Mouse (Mus musculus) spleen, adult 2 months (tissue): Measurements from ENCODE around the gene Ppp1r16b. TPM values are rescaled to one million over a fixed set of nuclear protein-coding genes. Genes with fewer than 3 reads are reported as not detected.

ENCODE experiments used
- DNase-seq, 2 experiments: peaks; one replicate each; pipeline versions ENCODE4 v3.0.0 to v3.0.0-alpha.2; 2012 to 2021; ENCODE audit warnings: low spot score in 2 of 2, low read depth in 1 of 2
- H3K27ac ChIP-seq: fragments of 200-500 bp; 2 replicates; pipeline ENCODE4 v1.5.1; 2012; ENCODE audit warnings: low read length, inconsistent platforms; ENCODE audit not compliant: insufficient read depth
- H3K27me3 ChIP-seq: fragments of 200-500 bp; 2 replicates; pipeline ENCODE4 v1.6.1; 2012; ENCODE audit warnings: mild to moderate bottlenecking, moderate library complexity, low read length, inconsistent platforms; ENCODE audit not compliant: control insufficient read depth, insufficient read depth
- H3K36me3 ChIP-seq: fragments of 200-500 bp; 2 replicates; pipeline ENCODE4 v1.6.1; 2012; ENCODE audit warnings: mild to moderate bottlenecking, low read length, inconsistent platforms; ENCODE audit not compliant: control insufficient read depth, insufficient read depth
- H3K4me1 ChIP-seq: fragments of 200-500 bp; 2 replicates; pipeline ENCODE4 v1.6.1; 2011; ENCODE audit warnings: inconsistent platforms; ENCODE audit not compliant: control insufficient read depth, insufficient read depth, insufficient read length
- H3K4me3 ChIP-seq: fragments of 200-500 bp; 2 replicates; pipeline ENCODE4 v1.5.1; 2011; ENCODE audit warnings: mild to moderate bottlenecking, inconsistent platforms; ENCODE audit not compliant: insufficient read depth, insufficient read length; ENCODE audit errors: extremely low read depth
- CTCF ChIP-seq: fragments of 200-500 bp; IDR thresholded peaks from 2 replicates; pipeline ENCODE4 v1.5.1; 2011; ENCODE audit warnings: mild to moderate bottlenecking, inconsistent platforms; ENCODE audit not compliant: insufficient read depth, insufficient read length, insufficient replicate concordance; ENCODE audit errors: extremely low read depth
- POLR2A ChIP-seq: fragments of 200-500 bp; IDR thresholded peaks from 2 replicates; pipeline ENCODE4 v1.6.1; 2011; ENCODE audit warnings: low read depth, low read length, inconsistent platforms
- WGBS: fragments of 180-500 bp; shearing (Covaris S2); methylation state at CpG from one replicate; pipeline ENCODE4 v1.1.7; 2018; 5-methylcytosine and 5-hydroxymethylcytosine counted together
- polyA plus RNA-seq: library from polyadenylated mRNA; depleted of rRNA; stranded (reverse); fragments of >200 nt; gene quantifications from 2 replicates; pipeline ENCODE4 v1.2.3, GENCODE M21; 2012; rRNA removed

Gene Ppp1r16b
- 17.6 and 18.6 TPM in 2 replicates for polyA plus RNA-seq

- Histone ChIP-seq H3K4me3 (no peak within 1 kb of the TSS), H3K27ac (peak within 1 kb of the TSS; percentile 58), H3K36me3 (no peaks in the 10 kb centered on the region), H3K27me3 (no peaks in the 10 kb centered on the region), H3K4me1 (peaks cover 13% of the 10 kb centered on the region; the same call in 1 of the 2 replicates)
- WGBS = 60% methylated on average over 4 of the region's 4 CpGs
- TF ChIP-seq POLR2A (no peak), CTCF (no peak)
- DNase-seq = no peak
Measured at GRCm38 (mm10) chr2:158665098-158665497, at the start of gene Ppp1r16b. Ppp1r16b (plus strand) TSS chr2:158665398.

GRCm38 (mm10) chr2:158615702-158616101 is 49.5 kb upstream of the Ppp1r16b start:
- Histone ChIP-seq H3K4me3 (no peak overlapping the region), H3K36me3 (no peaks in the 10 kb centered on the region), H3K27me3 (peaks cover 39% of the 10 kb centered on the region), H3K27ac (no peak overlapping the region), H3K4me1 (peaks cover 6% of the 10 kb centered on the region)
- WGBS = 9% methylated on average over 13 of the region's 13 CpGs
- DNase-seq = no peak
- TF ChIP-seq POLR2A (no peak), CTCF (no peak)

GRCm38 (mm10) chr2:158616296-158616695 is 48.9 kb upstream of the Ppp1r16b start:
- H3K36me3 ChIP-seq = no peaks in the 10 kb centered on the region
- H3K27ac ChIP-seq = no peak overlapping the region
- WGBS = 5% methylated on average over 12 of the region's 12 CpGs
- peaks cover 6% of the 10 kb centered on the region for H3K4me1 ChIP-seq
- no peak for TF ChIP-seq CTCF
- TF ChIP-seq POLR2A = no peak
- peaks cover 33% of the 10 kb centered on the region for H3K27me3 ChIP-seq
- no peak overlapping the region for H3K4me3 ChIP-seq
- DNase-seq = no peak

- Histone ChIP-seq H3K27ac (no peak overlapping the region), H3K36me3 (no peaks in the 10 kb centered on the region), H3K4me3 (no peak overlapping the region), H3K27me3 (peaks cover 30% of the 10 kb centered on the region), H3K4me1 (peaks cover 6% of the 10 kb centered on the region)
- WGBS = 19% methylated on average over 11 of the region's 11 CpGs
- TF ChIP-seq CTCF = no peak
- no peak for TF ChIP-seq POLR2A
- no peak for DNase-seq
Measured at GRCm38 (mm10) chr2:158616790-158617189, 48.4 kb upstream of the Ppp1r16b start.

- peak within 1 kb of the TSS; percentile 78 for H3K27ac ChIP-seq
- under 1% methylated on average over 39 of the region's 39 CpGs for WGBS
- TF ChIP-seq POLR2A = peak; percentile 47
- TF ChIP-seq CTCF = no peak
Measured at GRCm38 (mm10) chr2:158624718-158625222, 40.4 kb upstream of the Ppp1r16b start, which contains the start of gene Actr5. Actr5 (plus strand) TSS chr2:158624888.

GRCm38 (mm10) chr2:158625231-158625630 is 40.0 kb upstream of the Ppp1r16b start:
- Histone ChIP-seq H3K27ac (peak overlapping the region; percentile 78), H3K27me3 (no peaks in the 10 kb centered on the region), H3K4me1 (no peaks in the 10 kb centered on the region), H3K4me3 (peak overlapping the region; percentile 72), H3K36me3 (peaks cover 18% of the 10 kb centered on the region)
- under 1% methylated on average over 44 of the region's 44 CpGs for WGBS
- peak in 1 of 2 experiments; percentile 15 for DNase-seq
- TF ChIP-seq CTCF (no peak), POLR2A (no peak)

More at GRCm38 (mm10) chr2:158624718-158625222, 40.4 kb upstream of the Ppp1r16b start, which contains the start of gene Actr5:
- Histone ChIP-seq H3K27me3 (no peaks in the 10 kb centered on the region), H3K4me3 (peak within 1 kb of the TSS; percentile 72), H3K4me1 (no peaks in the 10 kb centered on the region), H3K36me3 (peaks cover 17% of the 10 kb centered on the region)
- DNase-seq = peak; percentile 91

GRCm38 (mm10) chr2:158625697-158626096 is 39.5 kb upstream of the Ppp1r16b start:
- DNase-seq = no peak
- peak overlapping the region; percentile 72 for H3K4me3 ChIP-seq
- peaks cover 20% of the 10 kb centered on the region for H3K36me3 ChIP-seq
- no peak for TF ChIP-seq CTCF
- no peak for TF ChIP-seq POLR2A
- H3K27me3 ChIP-seq = no peaks in the 10 kb centered on the region
- H3K27ac ChIP-seq = no peak overlapping the region
- 28% methylated on average over 8 of the region's 8 CpGs for WGBS
- no peaks in the 10 kb centered on the region for H3K4me1 ChIP-seq
